Mouse (Mus musculus) neural tube, embryonic 11.5 days (tissue): ENCODE data around the gene Slc9a3r1. TPM values are rescaled to one million over a fixed set of nuclear protein-coding genes. Genes with fewer than 3 reads are reported as not detected.
A peak's percentile ranks its signal among the peaks of the same experiment; 100 is the strongest.

Experiments used
- ATAC-seq: fragments of 200-750 bp; cut with Nextera tagmentation; 2 replicates; pipeline ENCODE4 v1.8.0; 2017; ENCODE audit warnings: moderate number of reproducible peaks, mild to moderate bottlenecking, moderate TSS enrichment, moderate library complexity; ENCODE audit not compliant: insufficient read depth, low FRiP score, low TSS enrichment
- DNase-seq: peaks from one replicate; pipeline ENCODE4 v3.0.0-alpha.2; 2015; ENCODE audit warnings: low spot score
- H3K27ac ChIP-seq: fragments of 300-500 bp; sonication (generic); 2 replicates; pipeline ENCODE4 v1.5.1; 2014; ENCODE audit warnings: low read depth, mild to moderate bottlenecking, low read length
- H3K27me3 ChIP-seq: fragments of 300-500 bp; sonication (generic); 2 replicates; pipeline ENCODE4 v1.6.1; 2014; ENCODE audit warnings: mild to moderate bottlenecking, low read length, mixed read lengths; ENCODE audit not compliant: control insufficient read depth, insufficient read depth
- H3K36me3 ChIP-seq: fragments of 300-500 bp; sonication (generic); 2 replicates; pipeline ENCODE4 v1.6.1; 2014; ENCODE audit warnings: mild to moderate bottlenecking, low read length, moderate library complexity, mixed read lengths; ENCODE audit not compliant: control insufficient read depth, insufficient read depth
- H3K4me1 ChIP-seq: fragments of 300-500 bp; sonication (generic); 2 replicates; pipeline ENCODE4 v1.6.1; 2014; ENCODE audit warnings: low read length, mixed read lengths; ENCODE audit not compliant: control insufficient read depth, insufficient read depth
- H3K4me2 ChIP-seq: fragments of 300-500 bp; sonication (generic); 2 replicates; pipeline ENCODE4 v1.6.1; 2014; ENCODE audit warnings: low read depth, mild to moderate bottlenecking, moderate library complexity
- H3K4me3 ChIP-seq: fragments of 300-500 bp; sonication (generic); 2 replicates; pipeline ENCODE4 v1.5.1; 2014; ENCODE audit warnings: low read depth, low read length
- H3K9ac ChIP-seq: fragments of 300-500 bp; sonication (generic); 2 replicates; pipeline ENCODE4 v1.6.1; 2014; ENCODE audit warnings: mild to moderate bottlenecking, low read length
- H3K9me3 ChIP-seq: fragments of 300-500 bp; sonication (generic); 2 replicates; pipeline ENCODE4 v1.6.1; 2016; ENCODE audit warnings: low read length; ENCODE audit not compliant: control insufficient read depth
- WGBS: fragments of 180-500 bp; shearing (Covaris S2); extraction: QIAGEN DNeasy Blood & Tissue Kit; methylation state at CpG from one replicate; pipeline ENCODE4 v1.1.7; 2014; 5-methylcytosine and 5-hydroxymethylcytosine counted together
- polyA plus RNA-seq: library from polyadenylated mRNA; unstranded; fragments of >200 nt; fragmentation: Nextera tagmentation; extraction: Ambion mirVana; gene quantifications from 2 replicates; pipeline ENCODE4 v1.2.1, GENCODE M21; 2014

The Slc9a3r1 gene
- polyA plus RNA-seq, 1 experiment from 2014 or later = 44.1 TPM

DNA sequence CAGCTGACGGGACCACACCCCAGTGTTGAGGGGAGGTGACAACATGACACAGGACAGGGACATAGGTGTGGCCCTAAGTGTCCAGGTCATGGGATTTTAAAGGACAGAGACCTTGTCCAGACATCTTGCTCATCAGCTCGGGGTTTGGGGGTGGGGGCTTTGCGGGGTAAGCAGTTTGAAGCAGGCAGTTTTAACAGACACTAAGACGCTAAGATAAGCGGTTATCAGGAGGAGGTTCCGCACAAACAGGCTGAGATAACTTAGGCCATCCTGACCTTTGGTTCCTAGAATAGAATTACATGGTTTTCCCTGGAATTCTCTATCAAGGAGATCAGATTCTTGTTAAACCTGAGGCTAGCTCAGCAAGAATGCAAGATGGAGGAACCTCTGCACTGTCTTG, 31.6 kb downstream of the Slc9a3r1 start:
- WGBS = 82% methylated on average over 6 of the region's 6 CpGs
- Histone ChIP-seq H3K4me2 (no peak overlapping the region), H3K9ac (no peak overlapping the region), H3K4me1 (no peaks in the 10 kb centered on the region), H3K4me3 (no peak overlapping the region), H3K27ac (no peak overlapping the region), H3K27me3 (no peaks in the 10 kb centered on the region), H3K9me3 (no peaks in the 10 kb centered on the region), H3K36me3 (no peaks in the 10 kb centered on the region)
- no peak for ATAC-seq
- no peak for DNase-seq

DNA sequence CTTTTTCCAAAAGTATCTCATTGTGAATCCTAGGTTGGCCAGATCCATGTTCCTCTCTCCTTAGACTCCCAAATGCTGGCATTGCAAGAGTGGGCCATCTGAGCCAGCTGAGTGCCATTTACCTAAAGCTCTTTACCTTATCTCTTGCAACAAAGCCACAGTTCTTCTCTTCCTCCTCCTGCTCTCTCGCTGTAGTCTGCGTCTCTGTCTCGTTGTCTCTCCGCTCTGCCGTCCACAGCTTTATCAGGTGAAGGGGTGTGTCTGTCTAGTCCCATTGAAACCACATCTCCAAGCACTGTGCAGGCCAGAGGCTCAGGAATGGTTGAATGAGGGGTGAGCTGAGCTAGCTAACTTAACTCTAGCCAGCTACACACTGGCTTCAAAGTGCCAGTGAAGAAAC, 32.8 kb downstream of the Slc9a3r1 start:
- Histone ChIP-seq H3K27ac (no peak overlapping the region), H3K4me2 (no peak overlapping the region), H3K27me3 (no peaks in the 10 kb centered on the region), H3K4me3 (no peak overlapping the region), H3K9me3 (no peaks in the 10 kb centered on the region), H3K4me1 (no peaks in the 10 kb centered on the region), H3K9ac (no peak overlapping the region), H3K36me3 (no peaks in the 10 kb centered on the region)
- 84% methylated on average over 5 of the region's 5 CpGs for WGBS
- ATAC-seq (no peak), DNase-seq (no peak)

DNA sequence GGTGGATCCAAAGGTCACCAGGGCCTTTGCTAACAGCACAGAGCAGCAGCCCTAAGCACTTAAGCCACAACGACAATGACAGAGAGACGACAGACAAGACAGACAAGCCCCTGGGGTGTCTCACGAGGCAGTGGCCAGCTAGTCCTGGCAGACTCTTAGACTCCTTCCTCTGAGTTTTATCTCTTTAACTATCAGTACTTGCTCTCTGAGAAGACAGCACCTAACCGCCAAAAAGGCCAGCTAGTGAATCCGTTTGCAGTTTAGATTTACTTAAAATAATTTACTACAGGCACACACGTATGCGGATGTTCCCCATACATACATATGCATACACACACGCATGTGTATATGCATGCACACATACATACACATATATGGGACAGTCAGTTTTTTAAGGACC, 34.4 kb downstream of the Slc9a3r1 start:
- no peaks in the 10 kb centered on the region for H3K27me3 ChIP-seq
- H3K9me3 ChIP-seq = no peaks in the 10 kb centered on the region
- H3K4me3 ChIP-seq = no peak overlapping the region
- DNase-seq (no peak), ATAC-seq (no peak)
- H3K9ac ChIP-seq = no peak overlapping the region
- H3K36me3 ChIP-seq = no peaks in the 10 kb centered on the region
- no peak overlapping the region for H3K27ac ChIP-seq
- no peaks in the 10 kb centered on the region for H3K4me1 ChIP-seq
- no peak overlapping the region for H3K4me2 ChIP-seq
- 82% methylated on average over 8 of the region's 8 CpGs for WGBS

DNA sequence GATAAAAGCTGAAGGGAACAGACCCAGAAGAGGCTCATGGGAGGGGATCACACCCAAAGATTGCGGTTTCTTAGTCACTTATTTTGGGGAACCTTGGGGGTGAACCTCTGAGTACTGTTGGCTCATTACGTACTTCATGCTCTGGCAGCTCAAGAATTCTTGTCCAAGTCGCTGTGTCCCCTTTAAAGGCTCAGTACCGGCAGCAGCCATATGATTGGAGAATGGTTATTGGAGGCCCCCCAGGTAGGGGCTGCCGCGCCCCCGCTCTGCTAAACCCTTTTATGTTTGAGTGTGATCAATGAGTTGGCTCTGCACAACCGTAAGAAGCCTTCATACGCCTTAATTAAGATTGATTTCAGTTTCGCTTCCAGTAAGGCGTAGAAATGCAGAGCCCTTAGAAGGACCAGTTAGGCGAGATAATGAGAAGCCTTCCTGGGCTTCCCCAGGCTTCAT, 35.8 kb downstream of the Slc9a3r1 start:
- H3K9me3 ChIP-seq = no peaks in the 10 kb centered on the region
- no peaks in the 10 kb centered on the region; the same call in 1 of the 2 replicates for H3K36me3 ChIP-seq
- no peak overlapping the region for H3K27ac ChIP-seq
- ATAC-seq (no peak), DNase-seq (peak; percentile 47)
- H3K9ac ChIP-seq = no peak overlapping the region
- WGBS = 30% methylated on average over 12 of the region's 12 CpGs
- H3K4me2 ChIP-seq = no peak overlapping the region
- no peak overlapping the region for H3K4me3 ChIP-seq
- H3K27me3 ChIP-seq = no peaks in the 10 kb centered on the region
- H3K4me1 ChIP-seq = no peaks in the 10 kb centered on the region

DNA sequence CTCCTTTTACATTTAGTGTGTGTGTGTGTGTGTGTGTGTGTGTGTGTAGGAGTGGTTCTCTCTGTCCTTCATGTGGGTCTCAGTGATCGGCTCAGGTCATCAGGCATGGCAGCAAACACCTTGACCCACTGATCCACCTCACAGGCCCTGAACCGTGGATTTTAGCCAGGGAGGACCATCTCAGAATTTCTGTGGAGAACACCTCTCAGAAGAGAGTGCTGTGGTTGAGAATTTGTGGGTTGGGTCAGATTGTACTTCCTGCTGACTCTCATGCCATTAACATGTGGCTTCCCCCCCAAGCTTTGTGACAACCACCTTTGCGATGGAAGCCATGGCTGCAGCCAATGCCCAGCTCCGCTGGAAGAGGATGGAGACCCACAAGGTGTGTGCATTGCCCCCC, 37.4 kb downstream of the Slc9a3r1 start:
- no peak overlapping the region for H3K4me3 ChIP-seq
- H3K27ac ChIP-seq = no peak overlapping the region
- no peaks in the 10 kb centered on the region for H3K9me3 ChIP-seq
- DNase-seq (no peak), ATAC-seq (no peak)
- H3K4me2 ChIP-seq = no peak overlapping the region
- WGBS = 96% methylated on average over 4 of the region's 4 CpGs
- no peaks in the 10 kb centered on the region for H3K27me3 ChIP-seq
- no peak overlapping the region for H3K9ac ChIP-seq
- no peaks in the 10 kb centered on the region; the same call in 1 of the 2 replicates for H3K36me3 ChIP-seq
- no peaks in the 10 kb centered on the region; the same call in 1 of the 2 replicates for H3K4me1 ChIP-seq

DNA sequence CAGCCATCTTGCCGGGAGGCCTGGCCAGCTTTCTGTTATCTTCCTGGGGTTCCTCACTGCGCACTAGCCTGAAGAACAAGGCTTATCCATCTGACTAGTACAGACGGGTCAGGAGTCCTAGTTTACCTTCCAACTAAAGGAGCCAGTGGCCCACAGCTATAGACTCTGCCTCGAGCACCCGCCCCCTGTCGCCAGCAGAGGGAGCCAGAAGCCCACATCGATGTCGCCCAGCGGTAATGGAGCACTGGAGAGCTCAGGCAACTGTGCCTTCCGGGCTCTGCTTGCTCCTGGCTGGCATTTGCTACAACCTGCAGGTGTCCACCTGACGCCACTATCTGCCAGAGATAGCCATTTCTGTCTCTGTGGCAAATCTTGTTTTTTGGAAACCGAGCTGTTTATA, 39.2 kb downstream of the Slc9a3r1 start:
- H3K27me3 ChIP-seq = no peaks in the 10 kb centered on the region
- ATAC-seq (0 out of 2 replicates have a peak, but pooled peaks have one; percentile 71), DNase-seq (peak; percentile 85)
- no peaks in the 10 kb centered on the region; the same call in 1 of the 2 replicates for H3K36me3 ChIP-seq
- H3K9ac ChIP-seq = no peak overlapping the region
- H3K27ac ChIP-seq = no peak overlapping the region
- H3K4me1 ChIP-seq = peaks cover 4% of the 10 kb centered on the region
- no peak overlapping the region for H3K4me3 ChIP-seq
- no peak overlapping the region for H3K4me2 ChIP-seq
- WGBS = 18% methylated on average over 12 of the region's 12 CpGs
- no peaks in the 10 kb centered on the region for H3K9me3 ChIP-seq

DNA sequence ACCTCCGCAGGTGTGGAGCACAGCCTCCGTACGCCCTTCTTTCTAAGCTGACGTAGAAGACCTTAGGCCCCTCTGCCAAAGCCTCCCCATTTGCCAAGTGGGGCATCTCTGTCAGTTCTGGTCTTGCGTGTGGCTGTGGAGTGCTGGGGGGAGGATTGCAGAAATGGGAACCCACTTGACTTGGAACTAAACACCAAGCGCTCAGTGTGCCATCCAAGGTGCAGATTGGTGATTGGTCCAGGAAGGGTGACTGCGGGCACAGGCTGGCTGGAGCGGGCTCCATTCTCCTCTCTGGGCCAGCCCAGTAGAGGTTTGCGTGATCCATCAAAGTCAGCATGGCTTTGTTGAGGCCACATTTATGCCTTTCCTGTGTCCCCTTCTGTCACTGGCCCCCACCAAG, 39.6 kb downstream of the Slc9a3r1 start:
- Histone ChIP-seq H3K4me1 (peaks cover 8% of the 10 kb centered on the region), H3K9ac (no peak overlapping the region), H3K4me3 (no peak overlapping the region), H3K36me3 (no peaks in the 10 kb centered on the region; the same call in 1 of the 2 replicates), H3K27me3 (no peaks in the 10 kb centered on the region), H3K27ac (no peak overlapping the region), H3K4me2 (no peak overlapping the region), H3K9me3 (no peaks in the 10 kb centered on the region)
- ATAC-seq (no peak), DNase-seq (no peak)
- WGBS = 88% methylated on average over 9 of the region's 9 CpGs

DNA sequence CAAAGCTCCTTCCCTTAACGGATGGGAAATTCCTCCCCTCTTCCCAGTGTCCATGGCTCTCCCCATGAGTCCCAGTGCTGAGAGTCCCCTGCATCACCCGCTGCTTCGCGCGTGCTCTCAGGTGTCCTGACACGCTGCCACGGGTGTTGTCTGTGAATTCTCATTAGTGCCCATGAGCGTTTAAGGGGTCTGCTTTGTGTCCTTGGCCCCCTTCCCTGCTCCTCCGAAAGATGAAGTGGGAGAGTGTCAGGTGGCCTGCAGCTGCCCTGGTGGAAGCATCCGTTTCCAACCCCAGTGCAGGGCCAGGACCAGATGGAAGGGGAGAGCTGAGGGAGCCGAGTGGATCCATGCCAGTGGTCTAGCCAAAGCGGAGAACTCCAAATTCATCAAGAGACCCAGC, 45.0 kb downstream of the Slc9a3r1 start:
- H3K9me3 ChIP-seq = no peaks in the 10 kb centered on the region
- WGBS = 86% methylated on average over 12 of the region's 12 CpGs
- no peak overlapping the region for H3K4me3 ChIP-seq
- H3K27me3 ChIP-seq = no peaks in the 10 kb centered on the region
- no peak overlapping the region for H3K9ac ChIP-seq
- peaks cover 8% of the 10 kb centered on the region for H3K4me1 ChIP-seq
- DNase-seq (no peak), ATAC-seq (no peak)
- no peak overlapping the region for H3K27ac ChIP-seq
- no peaks in the 10 kb centered on the region; the same call in 1 of the 2 replicates for H3K36me3 ChIP-seq
- no peak overlapping the region for H3K4me2 ChIP-seq

DNA sequence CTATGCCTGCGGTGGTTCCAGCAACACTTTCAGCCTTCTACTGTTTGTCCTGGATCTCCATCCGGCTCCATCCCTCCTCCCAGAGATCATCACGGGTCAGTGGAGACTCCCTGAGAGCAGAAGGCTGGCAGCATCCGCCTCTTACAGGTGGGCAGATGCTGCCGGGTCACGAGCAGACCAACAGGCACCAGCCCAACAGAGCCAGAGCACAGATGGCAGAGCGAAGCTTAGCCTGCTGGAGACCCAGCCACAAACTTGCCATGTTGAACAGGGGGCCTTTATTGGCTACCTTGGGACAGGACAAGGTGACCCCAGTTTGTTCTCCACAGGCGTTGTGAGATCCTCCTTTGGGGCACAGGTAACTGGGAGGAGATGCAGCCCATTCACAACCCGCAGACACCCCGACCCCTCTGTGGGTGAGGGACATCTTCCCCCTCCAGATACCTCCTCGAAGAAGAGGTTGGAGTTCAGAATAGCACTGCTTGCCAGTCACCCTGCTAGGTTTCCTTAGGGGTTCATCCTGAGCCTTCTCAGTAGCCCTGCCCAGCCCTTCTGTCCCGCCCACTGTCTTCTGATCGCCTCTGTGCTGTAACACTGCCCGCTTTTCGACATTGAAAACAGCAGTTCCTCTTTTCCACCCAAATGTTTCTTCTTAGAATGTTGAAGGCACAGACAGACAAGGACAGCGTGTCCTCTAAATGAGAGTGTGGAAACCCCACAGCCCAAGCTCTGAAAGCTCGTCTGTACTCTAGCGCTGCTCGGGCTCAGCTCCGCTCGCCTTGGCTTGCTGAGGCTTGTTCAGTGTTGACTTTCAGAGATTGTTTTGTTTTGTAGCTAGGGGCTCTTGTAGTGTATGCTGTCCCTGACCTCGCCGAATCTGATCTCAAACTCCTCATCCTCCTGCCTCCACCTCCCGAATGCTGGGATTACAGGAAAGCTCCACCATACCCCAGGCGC, 45.9 kb downstream of the Slc9a3r1 start:
- ATAC-seq (no peak), DNase-seq (no peak)
- Histone ChIP-seq H3K4me3 (no peak overlapping the region), H3K4me1 (peaks cover 8% of the 10 kb centered on the region), H3K9me3 (no peaks in the 10 kb centered on the region), H3K27ac (no peak overlapping the region), H3K9ac (no peak overlapping the region), H3K4me2 (no peak overlapping the region), H3K27me3 (no peaks in the 10 kb centered on the region), H3K36me3 (no peaks in the 10 kb centered on the region)
- 78% methylated on average over 25 of the region's 25 CpGs for WGBS
